In genomic region chr4:149853698-149854284, GRCm38 (mm10) we compare ENCODE assay signal across 9 mouse cellular contexts.
DNase-seq lines count a peak whose midpoint lies in the region; ATAC-seq and TF ChIP-seq lines count a peak whose summit lies in the region.
"Had no signal": no experiment of that assay in that cellular context is flagged by ENCODE, and none has a peak within 500 bp of the region (broad histone marks: within the 10 kb centered on the region; RNA-seq: fewer than 3 reads in every experiment).

No protein-coding gene starts in this region.

- intact Hi-C loops in heart, postnatal 10 days (cut with DNase I): no loop called here

- TF ChIP-seq EP300 in liver, embryonic 14.5 days (IDR thresholded peaks at IDR 0.05; ENCODE audit: low read depth): no peak

- H3K9ac ChIP-seq in heart, embryonic 11.5 days (ENCODE audit: low read depth, low read length): no peak overlapping the region
- H3K9ac ChIP-seq in liver, embryonic 14.5 days (replicated peaks): no peak overlapping the region

- no peaks in the 10 kb centered on the region for H3K27me3 ChIP-seq in heart, embryonic 11.5 days (ENCODE audit: control insufficient read depth, insufficient read depth, low read length)
- H3K27me3 ChIP-seq in liver, embryonic 14.5 days (ENCODE audit: control insufficient read depth, insufficient read depth, low read length): no peaks in the 10 kb centered on the region; the same call in 1 of the 2 replicates

- no peak for DNase-seq in heart, postnatal 10 days
- peak; percentile 14 for DNase-seq in thymus, postnatal 0 days (ENCODE audit: low spot score)
- no peak for DNase-seq in thymus, postnatal 36 days
- no peak for DNase-seq in liver, embryonic 14.5 days (ENCODE audit: low read depth in 3 of 3, low spot score in 3 of 3)
- no peak for DNase-seq in cerebellum, adult 9-10 months
- no peak for DNase-seq in urinary bladder, adult 18-20 months (ENCODE audit: low spot score in 2 of 2)
- no peak for DNase-seq in left cerebral cortex, adult 18-20 months (ENCODE audit: low spot score in 2 of 2)
- DNase-seq: lung, postnatal 10 days had no signal

- H3K9me3 ChIP-seq in heart, embryonic 11.5 days (replicated peaks; ENCODE audit: control insufficient read depth, low read length): no peaks in the 10 kb centered on the region
- no peaks in the 10 kb centered on the region for H3K9me3 ChIP-seq in liver, embryonic 14.5 days (ENCODE audit: control insufficient read depth, low read length)

- TF ChIP-seq CTCF in liver, embryonic 14.5 days (IDR thresholded peaks at IDR 0.05; ENCODE audit: low read depth): no peak

- ATAC-seq in heart, embryonic 11.5 days (replicated peaks; ENCODE audit: insufficient number of reproducible peaks, low FRiP score, low TSS enrichment): no peak
- no peak for ATAC-seq in liver, embryonic 14.5 days (ENCODE audit: insufficient read depth)

- H3K4me3 ChIP-seq in heart, embryonic 11.5 days (ENCODE audit: low read depth, low read length): peak overlapping the region; percentile 27
- H3K4me3 ChIP-seq in liver, embryonic 14.5 days (ENCODE audit: insufficient read depth in 1 of 2, low read depth in 2 of 2, low read length in 2 of 2): no peak overlapping the region

- peak overlapping the region; percentile 64 for H3K4me2 ChIP-seq in heart, embryonic 11.5 days
- peak overlapping the region; percentile 51; the same call in 1 of the 2 replicates for H3K4me2 ChIP-seq in liver, embryonic 14.5 days (ENCODE audit: low read depth)

- peaks cover 14% of the 10 kb centered on the region for H3K4me1 ChIP-seq in heart, embryonic 11.5 days (ENCODE audit: control insufficient read depth, insufficient read depth, low read length)
- peaks cover 7 to 14% of the 10 kb centered on the region in 2 experiments; a peak in 2 of 4 replicates for H3K4me1 ChIP-seq in liver, embryonic 14.5 days (replicated peaks; ENCODE audit: control insufficient read depth in 2 of 2, insufficient read depth in 2 of 2, low read length in 1 of 2)

- no peaks in the 10 kb centered on the region for H3K36me3 ChIP-seq in heart, embryonic 11.5 days (ENCODE audit: control insufficient read depth, insufficient read depth, low read length)
- H3K36me3 ChIP-seq in liver, embryonic 14.5 days (replicated peaks; ENCODE audit: control insufficient read depth, insufficient read depth, low read depth): no peaks in the 10 kb centered on the region

- no peak overlapping the region for H3K27ac ChIP-seq in heart, embryonic 11.5 days (ENCODE audit: low read depth, low read length)
- H3K27ac ChIP-seq in liver, embryonic 14.5 days: no peak overlapping the region

- WGBS in heart, embryonic 11.5 days (ENCODE audit: insufficient replicate concordance): 64% methylated on average over 4 of the region's 4 CpGs
- 50% methylated on average over 4 of the region's 4 CpGs for WGBS in liver, embryonic 14.5 days (ENCODE audit: insufficient replicate concordance)
